ENCODE assay signal across 15 mouse cellular contexts in genomic region chr9:103591962-103592361, GRCm38 (mm10).
"Had no signal": no experiment of that assay in that cellular context is flagged by ENCODE, and none has a peak within 500 bp of the region (broad histone marks: within the 10 kb centered on the region; RNA-seq: fewer than 3 reads in every experiment).

No protein-coding gene starts in this region.

- H3K4me3 ChIP-seq: limb, embryonic 15.5 days; liver, embryonic 13.5 days; lung, embryonic 15.5 days; megakaryocyte, embryonic 14.5 days; midbrain, embryonic 15.5 days; neural tube, embryonic 12.5 days had no signal

- DNase-seq: kidney, postnatal 36 days; liver, embryonic 13.5 days; liver, postnatal 0 days; lung, postnatal 14 days; right cerebral cortex, postnatal 4 days; spleen, adult 18-20 months; thymus, adult 2 months; thymus, postnatal 36 days had no signal

- H3K27ac ChIP-seq: kidney, postnatal 0 days; limb, embryonic 15.5 days; liver, embryonic 13.5 days; lung, embryonic 15.5 days; macrophage; neural tube, embryonic 12.5 days had no signal
